Mouse (Mus musculus) C2C12 (cell line): ENCODE measurements around the gene Cog1.

Experiments used
- CTCF ChIP-seq: IDR thresholded peaks from one replicate; pipeline ENCODE4 v1.5.1; 2011; ENCODE audit not compliant: control insufficient read depth, insufficient read depth, insufficient read length
- FOSL1 ChIP-seq: IDR thresholded peaks from one replicate; pipeline ENCODE4 v1.8.0; 2011; ENCODE audit warnings: mild to moderate bottlenecking, low read length; ENCODE audit not compliant: poor library complexity, insufficient read depth, severe bottlenecking
- MAX ChIP-seq: IDR thresholded peaks from one replicate; pipeline ENCODE4 v1.6.1; 2011; ENCODE audit warnings: mild to moderate bottlenecking, control low read depth
- USF1 ChIP-seq: IDR thresholded peaks from one replicate; pipeline ENCODE4 v1.6.1; 2011; ENCODE audit warnings: low read depth, mild to moderate bottlenecking, control low read depth, moderate library complexity

DNA sequence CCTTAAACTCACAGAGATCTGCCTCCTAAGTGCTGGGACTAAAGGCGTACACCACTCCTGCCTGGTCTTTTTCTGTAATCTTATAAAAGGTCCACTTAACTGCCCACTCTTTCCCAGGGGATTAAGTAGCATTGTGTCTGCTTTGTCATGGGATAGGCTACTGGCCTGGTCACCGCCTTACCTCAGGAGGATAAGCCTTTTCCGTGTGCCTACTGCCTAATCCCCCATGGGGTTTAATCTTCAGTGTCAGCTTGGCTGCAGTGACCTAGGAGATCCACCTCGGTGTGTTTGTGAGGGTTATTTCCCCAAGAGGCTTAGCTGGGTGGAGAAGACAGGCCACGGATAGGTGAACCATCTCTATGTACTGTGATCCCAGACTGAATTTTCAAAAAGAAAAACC is 48.6 kb downstream of the Cog1 start:
- TF ChIP-seq CTCF (no peak), USF1 (no peak), MAX (no peak), FOSL1 (no peak)
